Mouse (Mus musculus) thymus, adult 2 months (tissue): Measurements from ENCODE around the gene Rmdn3.

Source experiments
- CTCF ChIP-seq: fragments of 200-500 bp; IDR thresholded peaks from 2 replicates; pipeline ENCODE4 v1.5.1; 2012; ENCODE audit warnings: mild to moderate bottlenecking, control low read depth, low read length, moderate library complexity, borderline replicate concordance; ENCODE audit not compliant: control insufficient read depth, poor library complexity, insufficient read depth; ENCODE audit errors: extremely low read depth
- POLR2A ChIP-seq: fragments of 200-500 bp; IDR thresholded peaks from 2 replicates; pipeline ENCODE4 v1.6.1; 2012; ENCODE audit warnings: mild to moderate bottlenecking, low read length, control low read depth, moderate library complexity; ENCODE audit not compliant: control insufficient read depth, poor library complexity, insufficient read depth; ENCODE audit errors: extremely low read depth

- no peak for TF ChIP-seq CTCF
- TF ChIP-seq POLR2A = no peak
Measured at GRCm38 (mm10) chr2:119161247-119161646, 4.4 kb upstream of the Rmdn3 start.
